Mouse (Mus musculus) E14TG2a.4 (cell line): ENCODE results near the gene Pck2.

Experiments used
- H3K27me3 ChIP-seq: 2 replicates; pipeline ENCODE4 v1.6.1; 2014; ENCODE audit warnings: low read length, control low read depth; ENCODE audit not compliant: insufficient read depth
- H3K36me3 ChIP-seq: 2 replicates; pipeline ENCODE4 v1.6.1; 2014; ENCODE audit warnings: low read length, control low read depth; ENCODE audit not compliant: insufficient read depth
- H3K4me1 ChIP-seq: replicated peaks from 2 replicates; pipeline ENCODE4 v1.6.1; 2014; ENCODE audit warnings: low read depth, low read length, control low read depth
- H3K4me3 ChIP-seq: replicated peaks from 2 replicates; pipeline ENCODE4 v1.5.1; 2014; ENCODE audit warnings: mild to moderate bottlenecking, low read length
- H3K9me3 ChIP-seq: 2 replicates; pipeline ENCODE4 v1.6.1; 2014; ENCODE audit warnings: low read length, control low read depth
- CTCF ChIP-seq: conservative IDR thresholded peaks from 2 replicates; pipeline ENCODE4 v1.5.1; 2014; ENCODE audit warnings: low read length
- NANOG ChIP-seq: IDR thresholded peaks from 2 replicates; pipeline ENCODE4 v1.6.1; 2014; ENCODE audit warnings: borderline replicate concordance, low read length, mixed read lengths
- POU5F1 ChIP-seq: IDR thresholded peaks from 2 replicates; pipeline ENCODE4 v1.6.1; 2014; ENCODE audit warnings: low read length, borderline replicate concordance

Gene Pck2

GRCm38 (mm10) chr14:55544334-55544733 lies 4.3 kb downstream of the Pck2 start:
- 0 out of 2 replicates have a peak, but pooled peaks cover 7% of the 10 kb centered on the region for H3K27me3 ChIP-seq
- no peaks in the 10 kb centered on the region for H3K9me3 ChIP-seq
- H3K4me1 ChIP-seq = peaks cover 57% of the 10 kb centered on the region
- no peak overlapping the region for H3K4me3 ChIP-seq
- TF ChIP-seq NANOG = no peak
- no peak for TF ChIP-seq POU5F1
- TF ChIP-seq CTCF = no peak
- H3K36me3 ChIP-seq = peaks cover 75% of the 10 kb centered on the region

- H3K27me3 ChIP-seq = no peaks in the 10 kb centered on the region
- peaks cover 72% of the 10 kb centered on the region for H3K4me1 ChIP-seq
- TF ChIP-seq CTCF (no peak), POU5F1 (no peak), NANOG (no peak)
- peaks cover 46% of the 10 kb centered on the region for H3K36me3 ChIP-seq
- no peak overlapping the region for H3K4me3 ChIP-seq
- no peaks in the 10 kb centered on the region for H3K9me3 ChIP-seq
These were observed 10.1 kb downstream of the Pck2 start for GRCm38 (mm10) chr14:55550191-55550590.

GRCm38 (mm10) chr14:55551347-55551746 lies 11.3 kb downstream of the Pck2 start:
- H3K27me3 ChIP-seq = no peaks in the 10 kb centered on the region
- H3K36me3 ChIP-seq = peaks cover 34% of the 10 kb centered on the region
- peaks cover 80% of the 10 kb centered on the region for H3K4me1 ChIP-seq
- H3K9me3 ChIP-seq = no peaks in the 10 kb centered on the region
- no peak for TF ChIP-seq CTCF
- TF ChIP-seq POU5F1 = peak; percentile 9; the same call in 1 of the 2 replicates
- TF ChIP-seq NANOG = 0 out of 2 replicates have a peak, but pooled peaks have one; percentile 36
- H3K4me3 ChIP-seq = 0 out of 2 replicates have a peak overlapping the region, but pooled peaks have one; percentile 35

GRCm38 (mm10) chr14:55551794-55552193 lies 11.7 kb downstream of the Pck2 start:
- peaks cover 84% of the 10 kb centered on the region for H3K4me1 ChIP-seq
- no peaks in the 10 kb centered on the region for H3K27me3 ChIP-seq
- peak overlapping the region; percentile 35; the same call in 1 of the 2 replicates for H3K4me3 ChIP-seq
- no peaks in the 10 kb centered on the region for H3K9me3 ChIP-seq
- H3K36me3 ChIP-seq = peaks cover 30% of the 10 kb centered on the region
- TF ChIP-seq POU5F1 = no peak
- TF ChIP-seq CTCF = no peak

GRCm38 (mm10) chr14:55554635-55555034 lies 14.6 kb downstream of the Pck2 start:
- peaks cover 4% of the 10 kb centered on the region for H3K36me3 ChIP-seq
- no peak overlapping the region for H3K4me3 ChIP-seq
- TF ChIP-seq POU5F1 (no peak), CTCF (no peak), NANOG (no peak)
- H3K9me3 ChIP-seq = no peaks in the 10 kb centered on the region
- no peaks in the 10 kb centered on the region for H3K27me3 ChIP-seq
- peaks cover 79% of the 10 kb centered on the region for H3K4me1 ChIP-seq

- no peak for TF ChIP-seq CTCF
- TF ChIP-seq POU5F1 = no peak
These were observed 15.7 kb downstream of the Pck2 start for GRCm38 (mm10) chr14:55555788-55556187.

GRCm38 (mm10) chr14:55557003-55557402 lies 16.9 kb downstream of the Pck2 start:
- Histone ChIP-seq H3K4me1 (peaks cover 68% of the 10 kb centered on the region), H3K4me3 (no peak overlapping the region), H3K36me3 (peaks cover 8% of the 10 kb centered on the region), H3K9me3 (no peaks in the 10 kb centered on the region), H3K27me3 (no peaks in the 10 kb centered on the region)
- peak; percentile 66 for TF ChIP-seq CTCF
- TF ChIP-seq POU5F1 = no peak
- TF ChIP-seq NANOG = no peak

More at GRCm38 (mm10) chr14:55555788-55556187, 15.7 kb downstream of the Pck2 start:
- Histone ChIP-seq H3K27me3 (no peaks in the 10 kb centered on the region), H3K4me3 (no peak overlapping the region), H3K36me3 (no peaks in the 10 kb centered on the region), H3K9me3 (no peaks in the 10 kb centered on the region), H3K4me1 (peaks cover 68% of the 10 kb centered on the region)

- peaks cover 11% of the 10 kb centered on the region for H3K36me3 ChIP-seq
- TF ChIP-seq NANOG (no peak), POU5F1 (no peak), CTCF (no peak)
- no peaks in the 10 kb centered on the region for H3K27me3 ChIP-seq
- H3K4me3 ChIP-seq = no peak overlapping the region
- H3K4me1 ChIP-seq = peaks cover 69% of the 10 kb centered on the region
- no peaks in the 10 kb centered on the region for H3K9me3 ChIP-seq
These were observed 17.5 kb downstream of the Pck2 start for GRCm38 (mm10) chr14:55557587-55557986.

- Histone ChIP-seq H3K36me3 (peaks cover 24% of the 10 kb centered on the region), H3K27me3 (no peaks in the 10 kb centered on the region), H3K4me3 (peak overlapping the region; percentile 91), H3K9me3 (no peaks in the 10 kb centered on the region), H3K4me1 (peaks cover 59% of the 10 kb centered on the region)
- TF ChIP-seq CTCF = 0 out of 2 replicates have a peak, but pooled peaks have one; percentile 0
- no peak for TF ChIP-seq NANOG
These were observed 18.8 kb downstream of the Pck2 start for GRCm38 (mm10) chr14:55558740-55559448.
